Mouse (Mus musculus) thymus, postnatal 4 days (tissue): Measurements from ENCODE around the gene Rab3gap2.

ENCODE experiments used
- DNase-seq: peaks from one replicate; pipeline ENCODE4 v3.0.0; 2021

Rab3gap2 gene

GRCm38 (mm10) chr1:185227766-185228165, 23.8 kb downstream of the Rab3gap2 start:
- DNase-seq, result no peak

DNA sequence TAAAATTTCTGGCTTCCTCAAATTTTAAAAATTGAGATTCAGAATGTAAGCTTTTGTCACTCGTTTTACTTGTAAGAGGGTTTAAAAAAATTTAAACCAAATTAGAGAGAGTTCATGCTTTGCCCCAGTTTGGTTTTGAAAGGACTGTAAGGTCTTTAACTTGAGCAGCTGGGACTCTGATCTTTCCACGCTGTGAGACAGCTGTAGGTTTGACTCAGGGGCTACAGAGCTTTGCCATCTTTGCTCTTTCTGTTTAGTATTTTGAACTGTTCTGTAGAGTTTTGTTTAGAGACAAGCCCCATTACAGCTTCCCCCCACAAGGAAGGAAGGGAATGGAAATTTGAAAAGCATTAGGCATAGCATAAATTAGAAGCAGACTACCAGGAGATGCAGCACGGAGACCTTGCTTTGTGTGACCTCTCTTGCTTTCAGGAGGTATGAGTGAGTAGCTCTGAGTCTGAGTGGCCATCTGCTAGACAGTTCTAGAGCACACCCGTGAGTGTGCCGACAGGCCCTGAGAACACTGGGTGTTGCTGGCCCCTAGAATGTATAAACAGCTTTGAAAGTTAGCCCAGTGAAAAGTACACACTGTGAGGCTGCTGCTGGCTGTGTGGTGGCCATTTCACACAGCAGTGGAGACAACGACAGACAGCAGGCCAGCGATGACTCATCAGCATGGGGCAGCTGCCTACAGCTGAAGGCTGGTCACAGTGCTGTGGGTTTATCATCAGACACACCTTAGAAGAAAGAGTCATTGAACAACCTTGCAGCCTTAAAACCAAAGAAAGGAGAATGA, 25.7 kb downstream of the Rab3gap2 start:
- DNase-seq, result no peak

DNA sequence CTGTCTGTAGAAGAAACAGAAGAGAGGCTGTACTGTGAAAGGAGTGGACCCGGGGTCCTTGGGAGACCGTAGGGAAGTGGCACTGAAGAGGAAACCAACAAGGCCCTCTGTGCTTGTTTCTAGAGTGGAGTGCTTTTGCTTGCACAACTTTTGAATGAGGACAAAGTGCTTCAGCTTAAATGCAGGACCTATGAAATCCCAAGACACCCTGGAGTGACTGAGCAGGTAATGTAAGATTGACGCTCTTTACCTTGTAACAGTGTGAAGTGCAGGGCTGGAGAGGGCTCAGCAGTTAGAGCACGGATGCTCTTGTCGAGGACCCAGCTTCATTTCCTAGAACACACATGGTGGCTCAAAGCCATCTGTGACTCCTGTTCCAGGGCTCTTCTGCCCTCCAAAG, 31.9 kb downstream of the Rab3gap2 start:
- no peak for DNase-seq

- peak; percentile 43 for DNase-seq
Observed at GRCm38 (mm10) chr1:185236530-185236929, 32.6 kb downstream of the Rab3gap2 start.

- DNase-seq, result no peak
Observed at GRCm38 (mm10) chr1:185243013-185243412, 39.1 kb downstream of the Rab3gap2 start.

GRCm38 (mm10) chr1:185245456-185245855, 41.5 kb downstream of the Rab3gap2 start:
- DNase-seq, result no peak

DNA sequence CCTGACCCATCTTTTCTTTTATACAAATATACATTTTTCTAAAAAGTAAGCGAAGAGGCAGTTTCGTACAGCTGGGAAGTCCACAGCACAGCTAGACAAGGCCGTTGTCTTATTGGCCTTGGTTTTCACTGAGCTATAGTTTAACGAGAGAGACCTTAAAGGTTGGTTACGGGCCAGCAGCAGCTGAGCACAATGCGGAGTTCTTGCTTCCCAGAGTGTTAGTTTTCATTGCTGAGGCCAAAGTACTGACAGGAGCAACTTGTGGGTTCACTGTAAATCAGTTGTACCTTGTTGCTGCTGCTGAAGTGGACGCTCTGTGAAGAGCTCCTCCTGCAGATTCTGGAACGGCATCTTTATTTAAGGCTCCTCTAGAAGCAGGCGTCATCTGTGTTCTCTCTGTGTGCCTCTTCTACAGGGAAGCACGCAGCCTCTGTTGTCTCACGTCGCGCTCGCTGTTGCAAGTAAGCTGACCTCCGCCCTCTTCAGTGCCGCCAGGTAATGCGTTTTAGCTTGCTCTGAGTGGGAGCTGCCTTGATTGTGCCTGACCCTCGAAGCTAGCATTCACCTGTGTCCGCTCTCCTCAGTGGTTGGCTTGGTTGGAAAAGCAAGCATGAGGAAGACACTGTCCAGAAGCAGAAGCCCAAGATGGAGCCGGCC, 43.6 kb downstream of the Rab3gap2 start:
- DNase-seq, result no peak

GRCm38 (mm10) chr1:185248728-185249127, 44.8 kb downstream of the Rab3gap2 start:
- DNase-seq, result no peak

GRCm38 (mm10) chr1:185252351-185252750, 48.4 kb downstream of the Rab3gap2 start:
- no peak for DNase-seq

DNA sequence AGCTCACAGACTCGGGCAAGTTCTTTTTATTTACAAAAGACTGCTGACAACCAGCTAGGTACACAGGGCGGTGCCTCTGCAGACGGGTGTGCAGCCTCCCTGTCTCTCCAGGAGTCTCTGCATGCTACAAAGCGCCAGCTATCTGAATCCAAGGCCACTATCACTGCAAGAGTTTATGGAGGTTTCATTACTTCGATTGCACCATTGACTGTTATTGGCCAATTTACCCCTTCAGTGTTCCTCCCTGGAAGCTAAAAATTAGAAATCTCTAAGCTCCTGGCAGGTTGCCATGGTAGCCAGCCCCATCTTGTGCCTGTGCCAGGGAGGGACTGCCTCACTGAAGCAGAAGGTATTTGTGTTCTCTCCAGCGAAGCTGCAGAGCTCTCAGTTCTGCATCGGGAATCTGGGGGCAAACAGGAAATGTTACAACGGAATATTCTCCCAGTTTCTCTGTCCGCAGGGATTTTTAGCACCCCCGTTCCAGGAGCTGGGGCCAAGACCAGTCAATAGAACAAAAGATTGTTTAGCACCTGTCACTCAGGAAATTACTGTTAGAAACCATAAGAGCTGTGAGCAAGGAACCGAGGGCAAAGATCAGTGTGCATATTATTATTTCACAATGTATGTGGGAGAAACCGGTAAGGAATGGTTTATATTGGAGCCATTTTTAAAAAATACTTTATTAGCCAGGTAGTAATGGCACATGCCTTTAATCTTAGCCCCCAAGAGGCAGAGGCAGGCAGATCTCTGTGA, 49.4 kb downstream of the Rab3gap2 start:
- DNase-seq, result no peak

DNA sequence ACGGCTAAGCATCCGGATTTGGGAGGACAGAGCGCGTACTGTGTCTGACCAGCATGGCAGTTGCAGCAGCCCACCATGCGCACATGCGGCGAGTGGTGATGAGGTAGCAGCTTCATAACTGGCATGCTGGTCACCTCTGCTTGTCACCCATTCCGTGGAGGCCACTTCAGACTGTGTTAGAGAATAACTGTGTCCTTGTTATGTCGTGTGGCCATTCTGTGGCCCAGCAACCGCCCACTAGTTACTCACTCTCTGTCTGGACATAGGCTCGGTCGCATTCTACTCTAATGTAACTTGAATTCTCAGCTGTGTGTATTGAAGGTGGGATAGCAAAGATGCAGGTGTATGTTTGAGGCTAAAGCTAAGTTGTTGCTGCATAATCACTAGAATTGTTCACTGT, 51.4 kb downstream of the Rab3gap2 start:
- no peak for DNase-seq

DNA sequence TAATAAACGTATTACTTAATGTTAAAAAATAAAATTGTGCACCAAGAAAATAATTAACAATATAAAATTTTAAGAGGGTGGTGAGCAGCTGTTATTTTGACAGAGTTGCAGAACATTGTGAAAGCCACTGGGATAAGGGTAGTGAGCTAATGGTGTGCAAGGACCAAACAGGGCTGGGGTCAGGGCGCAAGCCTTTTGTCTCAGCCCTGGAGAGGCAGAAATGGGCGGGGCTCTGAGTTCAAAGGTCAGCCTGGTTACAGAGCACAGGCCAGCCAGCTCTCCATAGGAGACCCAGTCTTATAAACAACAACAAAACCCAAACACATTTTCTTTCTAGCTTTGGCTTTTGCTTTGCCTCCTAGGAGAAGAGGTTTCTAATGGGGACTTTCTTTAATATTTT, 52.8 kb downstream of the Rab3gap2 start:
- no peak for DNase-seq

DNA sequence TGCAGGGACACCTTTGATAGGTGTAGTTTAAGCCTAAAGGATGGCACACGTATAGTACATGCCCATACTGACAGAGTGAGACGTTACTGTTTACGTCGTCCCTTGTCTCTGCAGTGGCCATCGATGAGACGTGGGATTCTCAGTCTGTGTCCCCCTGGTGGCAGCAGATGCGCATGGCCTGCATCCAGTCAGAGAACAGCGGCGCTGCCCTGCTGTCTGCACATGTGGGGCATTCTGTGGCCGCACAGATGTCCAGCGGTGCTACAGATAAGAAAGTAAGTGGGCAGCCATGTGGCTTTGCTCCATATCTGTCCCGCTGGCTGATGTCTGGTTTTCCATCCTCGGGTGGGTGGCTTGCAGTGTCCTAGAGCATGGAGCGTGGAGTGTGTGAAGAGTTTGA, 58.6 kb downstream of the Rab3gap2 start:
- peak; percentile 49 for DNase-seq

DNA sequence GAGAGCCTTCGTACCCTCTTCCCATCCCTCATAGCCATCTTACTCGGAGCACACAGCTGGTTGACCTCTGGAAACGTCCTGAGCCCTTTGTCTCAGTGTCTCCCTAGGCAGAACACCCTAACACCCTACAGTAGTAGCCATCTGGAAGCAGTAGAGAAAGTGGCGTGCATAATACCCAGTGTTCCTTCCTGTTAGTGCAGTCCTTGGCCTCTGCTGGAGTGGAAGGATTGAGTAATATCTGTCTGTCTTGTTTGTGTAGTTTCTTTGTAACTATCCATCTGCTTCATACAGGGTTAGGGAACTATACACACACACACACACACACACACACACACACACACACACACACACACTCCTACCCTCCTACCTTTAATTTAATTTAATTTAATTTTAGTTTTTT, 64.8 kb downstream of the Rab3gap2 start:
- no peak for DNase-seq

GRCm38 (mm10) chr1:185270403-185271097, 66.6 kb downstream of the Rab3gap2 start:
- DNase-seq, result no peak

- no peak for DNase-seq
Observed at GRCm38 (mm10) chr1:185271373-185271772, 67.5 kb downstream of the Rab3gap2 start.

GRCm38 (mm10) chr1:185274819-185275545, 71.1 kb downstream of the Rab3gap2 start:
- DNase-seq, result no peak

DNA sequence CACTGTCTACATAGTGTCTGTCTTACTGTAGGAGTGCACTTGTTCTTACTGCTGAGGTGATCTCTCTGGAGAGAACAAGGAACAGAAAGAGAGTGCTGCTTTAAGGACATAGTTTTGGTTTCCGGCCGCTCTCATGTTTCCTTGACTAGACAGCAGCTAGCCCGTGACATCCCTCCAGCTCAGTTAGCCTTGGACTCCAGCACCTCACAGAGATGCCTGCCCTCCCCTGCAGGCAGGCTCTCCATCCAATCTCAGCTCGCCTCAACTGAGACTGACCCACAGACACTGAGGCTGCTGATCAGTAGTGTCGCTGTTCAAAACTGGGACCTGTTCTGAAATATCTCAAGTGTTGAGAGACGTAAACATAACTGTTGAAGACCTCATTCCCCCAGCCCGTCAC, 72.1 kb downstream of the Rab3gap2 start:
- DNase-seq, result no peak

- DNase-seq, result no peak
Observed at GRCm38 (mm10) chr1:185277022-185277421, 73.1 kb downstream of the Rab3gap2 start.

- DNase-seq, result no peak
Observed at GRCm38 (mm10) chr1:185279288-185279687, 75.4 kb downstream of the Rab3gap2 start.

DNA sequence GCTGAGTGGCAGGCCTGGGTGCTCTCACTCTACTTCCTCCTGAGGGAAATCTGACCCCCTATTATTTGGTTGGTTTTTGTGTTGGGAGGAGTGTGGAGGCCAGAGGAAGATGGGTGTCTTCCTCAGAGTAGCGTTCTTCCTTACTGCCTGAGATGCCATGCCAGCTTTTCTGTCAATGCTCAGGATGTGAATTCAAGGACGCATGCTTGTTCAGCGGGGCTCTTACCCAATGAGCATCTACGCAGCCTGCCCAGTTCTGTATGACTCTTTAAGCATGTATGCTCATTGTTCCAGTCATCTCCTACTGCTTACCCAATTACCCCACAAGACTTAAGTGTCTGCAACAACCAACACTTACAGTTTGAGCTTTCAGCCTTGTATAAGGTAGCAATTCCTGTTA, 76.7 kb downstream of the Rab3gap2 start:
- DNase-seq, result no peak

GRCm38 (mm10) chr1:185282846-185283245, 78.9 kb downstream of the Rab3gap2 start:
- DNase-seq, result no peak
